Mouse (Mus musculus): ENCODE measurements around the gene Mlycd.
A peak's percentile ranks its signal among the peaks of the same experiment; 100 is the strongest.

DNA sequence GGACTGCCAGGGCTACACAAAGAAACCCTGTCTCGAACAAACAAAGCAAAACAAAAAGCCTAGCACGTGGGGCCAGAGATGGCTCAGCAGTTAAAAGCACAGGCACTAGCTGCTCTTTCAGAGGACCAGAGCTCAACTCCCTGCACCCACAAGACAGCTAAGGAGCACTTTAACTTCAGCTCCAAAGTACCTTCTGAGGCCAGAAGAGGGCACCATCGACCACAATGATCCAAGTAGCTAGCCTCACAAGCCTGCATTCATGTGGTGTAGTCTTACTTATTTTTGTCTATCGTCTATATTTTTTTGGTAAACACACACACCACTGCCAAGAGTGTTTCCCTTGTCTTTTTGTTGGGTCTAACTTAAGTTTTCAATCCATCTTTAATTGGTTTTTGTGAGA, 14.1 kb upstream of the Mlycd start:
- no peak for TF ChIP-seq EP300 (optimal IDR thresholded peaks at IDR 0.05)
- peak; percentile 73 for TF ChIP-seq CTCF (IDR thresholded peaks at IDR 0.05; ENCODE audit: low read depth)
